Mouse (Mus musculus) embryo, embryonic 9.5 days (tissue): Measurements from ENCODE around the gene Unc93b1.

Experiments used
- DNase-seq: peaks from one replicate; pipeline ENCODE4 v3.0.0-alpha.2; 2017; ENCODE audit errors: extremely low spot score

Gene Unc93b1

DNA sequence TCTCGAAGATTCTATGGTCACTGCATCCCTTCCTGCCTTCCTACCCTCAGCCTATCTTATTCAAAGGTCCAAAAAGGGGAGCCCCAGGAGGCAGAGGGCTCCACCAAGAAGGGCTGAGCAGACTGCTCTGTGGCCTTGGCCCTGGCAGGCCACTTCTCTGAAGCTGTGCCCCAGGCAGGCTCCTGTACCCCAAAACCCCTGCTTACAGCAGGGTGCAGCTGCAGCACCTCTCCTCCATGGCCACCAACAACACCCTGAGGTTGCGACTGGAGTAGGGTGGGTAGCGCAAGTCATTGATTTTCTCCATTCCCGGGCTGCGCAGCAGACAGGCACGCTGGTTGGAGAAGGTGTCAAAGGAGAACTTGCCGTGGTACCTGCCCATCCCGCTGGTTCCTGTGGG lies 21.3 kb upstream of the Unc93b1 start:
- DNase-seq = no peak

DNA sequence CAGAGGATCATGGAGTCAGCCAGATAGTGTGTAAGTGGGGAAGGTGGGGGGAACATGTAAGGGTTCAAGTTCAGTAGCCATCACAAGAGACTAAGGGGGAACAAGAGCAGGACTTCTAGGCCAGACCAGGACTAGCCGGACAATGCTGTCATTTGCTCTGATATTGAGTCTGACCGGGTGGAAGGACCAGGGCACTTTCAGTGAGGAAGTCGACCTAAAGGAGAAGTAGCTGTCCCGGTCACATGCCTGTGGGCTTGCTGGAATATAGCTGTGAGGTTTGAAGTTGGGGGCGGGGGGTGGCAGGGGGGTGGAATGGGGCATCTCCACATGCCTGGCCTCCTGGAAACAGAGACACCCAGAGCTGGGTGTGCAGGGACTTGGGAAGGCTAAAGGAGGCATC lies 20.5 kb upstream of the Unc93b1 start:
- no peak for DNase-seq

DNA sequence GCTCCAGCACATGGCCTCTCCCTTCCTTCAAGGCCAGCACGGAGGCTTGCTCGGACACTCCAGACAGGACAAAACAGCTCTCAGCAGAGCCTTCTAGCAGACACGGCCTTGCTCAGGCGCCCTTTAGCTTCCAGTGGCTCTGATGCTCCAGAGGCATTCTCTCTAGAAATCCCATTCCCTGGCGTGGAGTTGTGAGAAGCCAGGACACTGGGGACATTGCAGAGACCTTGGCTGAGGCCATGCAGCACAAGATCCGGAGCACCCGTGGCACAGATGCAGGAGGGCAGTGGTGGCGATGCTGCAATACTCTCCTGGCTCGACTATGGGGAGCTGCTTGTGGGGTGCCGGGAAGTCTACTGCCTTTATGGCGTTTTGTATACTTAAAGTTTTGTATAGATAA lies 18.3 kb upstream of the Unc93b1 start:
- no peak for DNase-seq

DNA sequence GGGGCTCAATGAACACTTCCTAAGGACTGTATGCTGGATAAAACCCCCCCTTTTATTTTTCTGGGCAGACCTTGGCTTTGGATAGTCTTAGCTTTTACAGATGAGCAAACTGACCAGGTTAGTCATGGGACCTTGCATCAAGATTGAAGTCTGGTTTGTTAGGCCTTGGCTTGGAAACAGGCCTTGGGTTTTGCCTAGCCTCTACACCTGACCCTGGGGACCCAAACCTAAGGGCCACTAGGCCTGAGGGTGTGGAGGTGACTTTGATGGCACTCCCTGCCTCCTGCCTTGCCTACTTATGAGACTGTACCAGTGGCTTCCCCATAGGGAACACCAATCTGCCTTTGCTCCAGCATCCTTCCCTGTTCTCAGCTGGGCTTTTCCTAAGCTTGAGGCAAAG lies 15.1 kb upstream of the Unc93b1 start:
- DNase-seq = no peak

DNA sequence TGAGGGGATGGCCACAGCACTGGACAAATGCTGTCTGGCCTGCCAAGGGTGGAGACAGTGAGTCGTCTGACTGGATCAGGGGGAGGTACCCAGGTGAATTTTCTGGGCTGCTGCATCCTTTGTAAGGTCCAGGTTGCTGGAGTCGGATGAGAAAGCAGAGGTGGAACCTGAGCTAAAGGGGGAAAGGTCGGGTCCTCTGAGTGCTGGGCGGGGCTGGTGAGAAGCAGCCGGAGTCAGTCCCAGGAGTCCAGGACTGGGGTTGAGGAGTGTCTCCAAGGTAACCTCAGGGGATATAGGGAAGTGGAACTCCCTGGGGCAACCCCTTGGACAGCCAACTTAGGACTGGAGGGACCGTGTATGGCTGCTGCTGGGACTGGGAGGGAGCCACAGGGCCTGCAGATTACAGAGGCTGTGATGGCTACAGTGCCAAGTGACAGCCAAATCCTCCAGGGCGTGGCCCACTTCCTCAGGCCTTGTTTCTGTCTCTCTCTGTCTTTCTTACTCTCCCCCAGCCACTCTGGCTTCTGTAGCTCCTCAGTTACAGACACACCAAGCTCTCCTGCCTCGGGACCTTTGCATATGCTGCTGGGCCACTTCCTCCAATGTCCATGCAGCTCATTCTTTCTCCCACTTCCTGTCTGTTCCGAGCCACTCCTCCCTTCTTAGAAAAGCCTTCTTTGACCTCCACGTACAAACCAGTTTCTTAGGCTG lies 12.2 kb upstream of the Unc93b1 start:
- DNase-seq = no peak

DNA sequence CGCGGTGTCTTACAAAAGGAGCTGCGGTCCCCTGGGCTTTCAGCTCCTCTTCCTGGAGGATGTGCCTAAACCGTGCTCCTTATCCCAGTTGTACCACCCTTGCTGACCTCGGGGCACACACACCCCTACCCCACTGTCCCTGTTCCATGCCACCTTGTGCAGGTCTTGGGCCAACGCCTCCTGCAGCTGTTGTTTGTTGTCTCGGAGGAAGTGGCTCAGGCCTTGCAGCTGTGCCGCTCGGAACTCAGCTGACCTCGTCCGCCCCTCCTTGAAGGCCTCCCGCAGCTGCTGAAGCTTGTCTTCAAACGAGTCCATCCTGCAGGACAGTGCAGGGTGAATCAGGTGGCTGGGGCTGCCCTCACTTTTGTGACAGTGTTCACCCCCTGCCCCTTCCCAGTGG lies 11.4 kb upstream of the Unc93b1 start:
- no peak for DNase-seq

DNA sequence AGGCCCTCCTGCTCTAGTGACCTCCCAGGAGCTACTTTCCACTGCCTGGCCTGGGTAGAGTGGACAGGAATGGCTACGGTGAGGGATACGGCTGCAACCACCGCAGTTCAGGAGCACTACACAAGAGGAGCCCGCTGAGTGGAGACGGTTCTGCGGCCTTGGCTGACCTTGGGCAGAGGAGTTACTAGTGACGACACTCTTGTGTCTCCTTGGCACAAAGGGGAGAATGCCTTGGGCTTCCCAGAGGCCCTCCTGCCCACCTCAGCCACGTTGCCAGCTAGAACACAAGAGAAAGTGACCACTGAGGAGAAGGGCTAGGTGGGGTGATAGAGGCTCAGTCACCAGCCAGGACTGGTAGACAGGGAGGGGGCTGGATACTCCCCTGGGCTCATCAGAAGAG lies 10.8 kb upstream of the Unc93b1 start:
- no peak for DNase-seq

DNA sequence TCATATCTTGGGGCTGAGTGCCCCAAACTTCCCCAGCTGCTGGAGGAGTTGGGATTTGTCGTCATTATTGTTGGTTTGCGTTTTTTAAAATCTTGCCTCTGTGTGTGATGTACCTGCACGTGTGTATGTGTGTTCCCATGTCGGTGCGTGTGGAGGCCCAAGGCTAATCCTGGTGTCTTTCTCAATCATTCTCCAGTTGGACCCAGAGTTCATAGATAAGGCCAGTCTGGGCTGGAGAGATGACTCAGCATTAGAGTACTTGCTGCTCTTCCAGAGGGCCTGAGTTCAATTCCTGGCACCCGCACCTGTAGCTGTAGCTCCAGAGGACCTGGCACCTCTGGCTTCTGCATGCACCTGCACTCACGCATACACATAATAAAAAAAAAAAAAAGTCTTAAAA lies 10.1 kb upstream of the Unc93b1 start:
- no peak for DNase-seq

DNA sequence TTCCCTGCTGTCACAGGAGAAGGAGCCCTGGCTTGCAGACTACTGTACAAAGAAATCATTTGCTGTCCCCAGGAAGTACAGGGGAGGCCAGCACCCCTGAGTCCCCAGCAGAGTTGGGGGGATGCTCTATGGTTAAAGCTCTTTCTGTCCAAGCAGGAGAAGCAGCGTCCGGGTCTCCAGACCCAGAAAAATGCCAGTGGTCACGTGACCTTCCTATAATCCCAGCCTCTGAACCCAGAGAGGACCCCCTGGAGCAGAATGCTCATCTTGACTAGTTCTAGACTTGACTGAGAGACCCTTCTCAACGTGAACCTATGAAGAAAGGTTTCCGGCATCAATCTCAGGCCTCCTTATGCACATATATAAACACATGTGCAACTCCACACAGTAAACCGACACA lies 9.1 kb upstream of the Unc93b1 start:
- no peak for DNase-seq

DNA sequence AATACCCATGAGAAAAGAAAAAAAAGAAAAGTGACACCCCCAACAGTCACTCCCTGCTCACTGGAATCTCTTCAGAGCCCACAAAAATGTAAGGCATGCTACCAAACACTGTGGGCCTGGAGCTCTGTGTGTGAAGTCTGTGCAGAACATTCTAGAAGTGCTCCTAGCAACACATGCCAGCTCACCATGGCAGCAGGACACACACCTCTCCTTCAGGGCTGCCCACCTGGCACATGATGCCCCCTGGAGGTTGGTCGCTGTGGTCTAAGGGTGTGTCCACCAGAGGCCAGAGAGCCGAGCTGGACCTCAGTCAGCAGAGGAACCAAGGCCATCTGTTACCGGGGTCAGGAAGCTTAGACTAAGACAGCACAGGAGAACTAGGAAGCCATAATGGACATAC lies 8.7 kb upstream of the Unc93b1 start:
- no peak for DNase-seq

DNA sequence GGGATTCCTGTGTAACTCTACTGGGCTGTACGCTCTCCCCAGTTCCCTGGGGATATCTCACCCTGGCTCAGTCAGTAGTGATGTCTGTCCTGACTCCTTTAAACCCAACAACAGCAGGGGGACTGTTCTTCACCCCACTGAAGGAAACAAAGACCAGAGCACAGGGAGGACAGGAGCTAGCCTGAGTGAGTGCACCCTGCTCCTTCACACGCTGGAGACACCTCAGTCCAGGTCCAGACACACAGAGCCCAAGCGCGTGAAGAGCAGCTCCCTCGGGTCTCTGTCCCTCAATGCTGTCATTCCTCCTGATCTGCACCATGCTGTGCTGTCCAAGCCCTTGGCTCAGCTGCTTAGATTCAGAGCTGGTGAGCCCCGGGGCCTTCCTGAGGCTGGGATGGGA lies 8.3 kb upstream of the Unc93b1 start:
- no peak for DNase-seq

DNA sequence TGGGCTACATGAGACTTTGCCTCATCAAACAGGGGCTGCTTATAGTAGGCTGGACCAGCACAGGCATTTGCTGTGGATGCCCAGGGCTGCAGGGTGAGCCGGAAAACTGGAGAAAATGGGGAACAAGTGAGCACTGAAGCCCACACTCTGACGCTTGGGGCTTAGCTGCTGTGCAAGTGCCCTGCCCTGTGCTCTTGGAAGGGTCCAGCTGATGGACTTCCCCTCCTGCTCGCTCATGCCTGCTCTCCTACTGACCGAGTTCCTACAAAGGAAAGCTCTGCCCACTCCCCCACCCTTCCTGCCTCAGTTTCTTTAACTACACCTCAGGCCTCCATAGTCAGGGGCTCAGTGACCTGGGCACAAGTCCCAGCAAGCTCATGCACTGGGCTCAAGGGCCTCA lies 7.0 kb upstream of the Unc93b1 start:
- no peak for DNase-seq

DNA sequence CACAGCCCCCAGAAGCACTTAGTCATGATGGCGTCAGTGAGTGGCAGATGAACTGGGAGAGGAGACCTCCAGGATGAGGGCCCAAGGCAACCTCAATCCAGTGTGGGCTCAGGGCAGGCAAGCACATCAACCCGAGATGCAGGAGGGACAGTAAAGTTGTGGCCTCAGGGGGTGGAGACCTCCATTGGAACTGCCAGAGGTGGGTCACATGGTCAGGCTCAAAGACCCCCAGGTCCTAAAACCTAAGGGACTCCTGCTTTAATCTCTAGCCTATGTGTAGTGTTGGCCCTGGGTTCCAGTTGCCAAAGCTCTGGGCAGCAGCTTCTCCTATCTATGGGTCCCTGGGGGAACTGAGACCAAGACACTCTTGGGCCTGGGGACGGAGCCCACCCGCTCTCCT lies 6.2 kb upstream of the Unc93b1 start:
- DNase-seq = no peak

DNA sequence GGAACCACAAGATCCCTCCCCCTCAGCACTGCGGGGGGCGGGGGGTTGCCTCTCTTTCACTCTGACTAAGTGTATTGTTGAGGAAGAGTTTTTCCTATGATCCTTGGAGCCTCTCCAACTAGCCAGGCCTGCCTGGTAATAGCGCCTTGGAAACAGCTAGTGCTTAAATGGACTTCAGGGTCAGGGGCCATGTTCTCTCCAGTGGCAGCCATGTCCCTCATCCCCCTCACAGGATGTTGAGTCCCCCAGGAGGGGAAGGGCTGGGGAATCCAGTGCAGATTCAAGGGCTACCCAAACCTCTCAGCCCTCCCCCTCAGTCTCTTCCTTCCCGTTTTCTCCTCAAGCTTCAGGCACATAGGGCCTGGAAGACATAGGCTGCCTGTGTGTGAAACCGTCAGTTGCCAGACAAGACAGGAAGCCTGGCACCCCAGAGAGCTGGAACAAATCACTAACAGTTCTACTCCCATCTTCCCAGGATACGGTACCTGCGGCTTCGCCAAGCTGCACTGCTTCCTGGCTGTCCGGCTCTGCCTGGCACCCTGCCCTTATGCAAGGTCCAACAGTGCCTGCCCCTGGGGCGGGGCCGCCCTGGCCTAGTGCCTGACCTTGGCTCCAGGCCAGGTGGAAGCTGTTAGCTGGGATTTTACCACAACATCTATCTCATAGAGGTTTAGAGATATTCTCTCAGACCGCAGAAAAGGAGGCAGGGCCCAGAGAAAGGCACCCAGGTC lies 5.6 kb upstream of the Unc93b1 start, which contains the start of gene Aldh3b1:
TSS of gene Aldh3b1 (minus strand) at position 598 of the 731 bp plus-strand sequence.
- DNase-seq = no peak

DNA sequence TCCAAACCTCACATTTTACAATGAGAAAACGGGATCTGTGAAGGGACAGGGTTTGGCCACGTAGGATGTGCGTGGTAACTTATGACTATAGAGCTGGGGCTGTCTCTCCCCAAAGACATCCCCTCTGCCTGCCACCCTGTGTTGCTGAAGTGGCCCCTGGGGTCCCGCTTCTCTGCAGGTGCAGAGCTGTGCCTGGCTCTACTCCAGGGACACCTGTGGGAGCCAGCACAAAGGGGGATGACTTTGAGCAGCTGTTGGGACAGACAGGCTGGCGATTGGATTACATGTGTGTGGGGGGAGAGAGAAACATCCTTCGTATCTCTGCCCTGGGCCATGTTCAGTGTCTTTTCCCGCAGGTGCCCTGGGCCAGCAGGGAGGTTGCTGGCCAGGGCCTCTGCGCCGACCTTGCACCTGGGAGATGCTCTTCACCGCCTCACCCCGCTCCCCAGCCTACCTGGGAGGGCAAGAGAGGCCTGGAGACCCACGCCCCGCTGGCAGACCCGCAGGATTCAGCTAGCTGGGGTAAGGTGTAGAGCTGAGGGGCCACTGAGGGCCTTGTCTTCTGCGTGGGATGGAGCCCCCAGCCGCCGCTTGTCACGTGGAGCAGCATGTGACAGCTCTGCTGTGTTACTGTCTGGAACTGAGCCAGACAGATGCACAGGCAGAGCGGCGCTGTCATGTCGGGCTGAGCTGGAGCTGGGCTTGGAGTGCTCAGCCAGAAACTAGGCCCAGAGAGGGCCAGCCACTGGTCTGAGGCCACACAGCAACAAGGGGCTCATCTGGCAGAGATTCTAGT lies 4.5 kb upstream of the Unc93b1 start:
- no peak for DNase-seq

DNA sequence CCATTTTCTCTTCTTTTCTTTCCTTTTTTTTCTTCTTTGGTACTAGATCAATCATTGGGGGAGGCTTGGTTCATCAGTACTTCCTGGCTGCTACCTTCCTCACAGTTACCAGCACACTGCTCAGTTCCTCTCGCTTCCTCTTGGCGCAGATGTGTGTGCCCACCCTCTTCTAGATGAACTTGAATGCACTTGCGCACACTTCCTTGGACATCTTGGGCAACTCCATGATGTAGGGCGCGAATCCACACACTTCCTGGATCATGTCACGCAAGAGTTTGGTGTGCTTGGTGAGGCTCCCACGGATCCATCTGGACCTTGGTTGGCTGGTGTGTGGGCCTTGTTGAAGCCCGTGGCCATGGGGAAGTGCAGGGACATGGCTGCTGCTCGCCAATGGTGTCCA lies 3.3 kb upstream of the Unc93b1 start:
- no peak for DNase-seq

DNA sequence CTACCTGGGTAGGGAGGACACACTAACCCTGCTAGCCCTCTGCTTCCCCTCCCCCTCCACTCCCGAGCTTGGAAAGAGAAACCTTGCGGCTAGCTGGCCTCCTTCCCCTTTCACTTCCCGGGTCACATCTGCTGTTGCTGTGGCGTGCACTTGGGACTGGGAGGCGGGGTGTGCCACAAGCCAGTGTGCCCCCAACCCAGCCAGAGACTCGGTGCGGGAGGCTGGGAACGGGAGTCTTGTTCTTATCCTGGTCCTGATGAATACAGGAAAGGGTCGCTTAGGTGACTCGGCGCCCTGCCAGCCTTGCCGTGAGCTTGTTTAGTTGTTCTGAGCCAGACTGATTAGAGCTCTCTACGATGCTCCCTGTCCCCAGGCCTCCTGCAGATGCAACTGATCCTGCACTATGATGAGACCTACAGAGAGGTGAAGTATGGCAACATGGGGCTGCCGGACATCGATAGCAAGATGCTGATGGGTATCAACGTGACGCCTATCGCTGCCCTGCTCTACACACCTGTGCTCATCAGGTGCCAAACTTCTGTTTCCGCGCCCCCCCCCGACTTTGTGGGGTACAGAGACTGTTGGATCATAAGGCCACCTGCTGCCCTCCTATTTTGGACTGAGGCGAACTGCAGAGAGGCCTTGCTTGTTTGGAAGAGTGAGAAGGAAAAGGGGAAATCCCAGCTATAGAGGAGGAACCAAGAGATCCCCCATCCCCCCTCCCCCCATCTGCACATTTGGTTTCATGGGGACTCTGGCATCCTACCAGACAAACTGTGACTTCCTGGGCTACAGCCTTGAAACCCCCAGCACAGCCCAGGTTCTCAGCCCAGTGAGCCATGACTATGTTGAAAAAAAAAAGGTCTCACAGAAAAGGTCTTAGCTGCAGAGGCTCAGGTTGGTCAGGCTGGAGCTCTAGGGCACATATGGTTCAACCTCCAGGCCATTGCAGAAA lies 1.2 kb downstream of the Unc93b1 start:
- peak; percentile 52 for DNase-seq

DNA sequence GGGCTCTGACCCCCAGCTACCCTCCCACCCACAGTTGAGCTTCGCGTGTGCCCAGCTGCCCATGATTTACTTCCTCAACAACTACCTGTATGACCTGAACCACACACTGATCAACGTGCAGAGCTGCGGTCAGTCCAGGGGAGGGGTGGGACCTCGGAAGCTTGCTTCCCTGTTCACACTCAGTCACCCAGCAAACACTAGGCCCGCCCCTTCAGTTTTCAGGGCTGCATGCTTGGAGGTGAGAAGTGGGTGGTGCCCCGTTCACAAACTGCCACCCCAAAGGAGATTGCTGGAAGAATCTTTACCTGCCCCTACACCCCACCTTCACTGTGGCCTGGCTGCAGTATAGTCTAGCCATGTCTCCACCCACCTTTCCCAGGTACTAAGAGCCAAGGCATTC lies 7.3 kb downstream of the Unc93b1 start:
- no peak for DNase-seq

DNA sequence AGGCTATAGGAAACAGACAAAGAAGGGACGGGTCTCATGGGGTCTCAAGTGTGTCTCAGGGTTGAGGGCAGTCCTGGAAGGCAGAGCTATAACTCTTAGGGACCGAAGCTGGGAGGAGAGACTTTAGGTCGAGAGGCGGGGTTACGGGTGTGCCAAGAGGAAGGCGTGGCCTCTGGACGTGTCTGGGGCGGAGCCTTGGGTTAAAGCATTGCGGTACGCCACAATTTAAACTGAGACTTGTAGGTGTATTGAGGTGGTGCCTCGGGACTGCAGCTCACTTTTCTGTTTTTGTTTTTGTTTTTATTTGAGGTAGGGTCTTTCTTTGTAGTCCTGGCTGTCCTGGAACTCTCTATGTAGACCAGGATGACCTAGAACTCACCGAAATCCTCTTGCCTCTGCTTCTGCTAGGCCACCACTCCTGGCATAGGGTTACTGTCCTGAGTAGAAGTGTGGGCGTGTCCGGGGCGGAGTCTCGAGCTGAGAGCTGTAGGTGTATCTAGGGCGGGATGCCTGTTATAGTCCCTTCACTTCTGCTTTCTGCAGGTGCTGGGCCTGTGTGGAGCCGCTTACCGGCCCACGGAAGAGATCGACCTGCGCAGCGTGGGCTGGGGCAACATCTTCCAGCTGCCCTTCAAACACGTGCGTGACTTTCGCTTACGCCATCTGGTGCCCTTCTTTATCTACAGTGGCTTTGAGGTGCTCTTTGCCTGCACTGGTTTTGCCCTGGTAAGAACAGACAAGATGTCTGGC lies 8.2 kb downstream of the Unc93b1 start:
- no peak for DNase-seq

DNA sequence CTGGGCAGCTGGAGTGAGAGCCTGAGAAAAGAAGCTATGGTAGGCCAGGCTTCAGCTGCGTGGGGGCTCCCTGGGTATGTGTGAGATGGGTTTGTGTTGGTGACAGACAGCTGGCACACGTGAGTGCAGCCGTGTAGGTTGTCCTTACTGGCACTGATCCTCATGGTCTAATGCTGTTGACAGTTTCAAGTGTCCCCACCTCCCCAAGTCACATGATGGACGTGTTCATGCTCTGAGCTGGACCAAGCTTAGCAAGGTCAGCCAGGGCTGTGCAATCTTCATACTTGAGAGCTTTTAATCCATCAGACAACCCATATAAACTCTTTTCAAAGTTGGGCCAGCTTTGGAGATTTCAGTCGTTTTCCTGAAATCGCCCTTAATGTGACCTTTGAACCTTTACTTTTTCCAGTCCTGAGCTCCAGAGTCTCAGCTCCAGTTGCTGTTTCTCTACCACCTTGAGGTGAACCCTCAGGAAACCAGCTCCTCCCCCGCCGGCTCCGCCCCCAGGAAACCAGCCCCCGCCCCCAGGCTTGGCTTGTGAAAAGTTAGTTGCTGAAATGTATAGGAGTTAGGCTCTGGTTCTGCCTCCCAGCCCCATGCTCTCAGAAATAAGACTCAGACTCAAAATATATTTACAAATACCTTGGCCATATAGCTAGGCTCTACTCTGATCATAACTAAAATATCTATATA lies 11.0 kb downstream of the Unc93b1 start:
- no peak for DNase-seq
